Mouse (Mus musculus): ENCODE results near the gene Smad3.

The Smad3 gene

GRCm38 (mm10) chr9:63718735-63719358 is 38.9 kb downstream of the Smad3 start:
- no peak for DNase-seq

- DNase-seq: no peak
Observed at GRCm38 (mm10) chr9:63718170-63718569, 39.6 kb downstream of the Smad3 start.

- DNase-seq: no peak
Observed at GRCm38 (mm10) chr9:63717474-63718005, 40.3 kb downstream of the Smad3 start.

- DNase-seq: no peak
Observed at GRCm38 (mm10) chr9:63716150-63717138, 41.4 kb downstream of the Smad3 start.

- DNase-seq: no peak
Observed at GRCm38 (mm10) chr9:63714572-63714971, 43.2 kb downstream of the Smad3 start.

- DNase-seq: peak; percentile 35
Observed at GRCm38 (mm10) chr9:63712838-63713237, 45.0 kb downstream of the Smad3 start.

GRCm38 (mm10) chr9:63711580-63712230 is 46.1 kb downstream of the Smad3 start:
- DNase-seq: no peak

- no peak for DNase-seq
Observed at GRCm38 (mm10) chr9:63709857-63710256, 47.9 kb downstream of the Smad3 start.

GRCm38 (mm10) chr9:63709266-63709665 is 48.5 kb downstream of the Smad3 start:
- no peak for DNase-seq

- DNase-seq: no peak
Observed at GRCm38 (mm10) chr9:63707816-63708588, 49.8 kb downstream of the Smad3 start.

GRCm38 (mm10) chr9:63706152-63706733 is 51.6 kb downstream of the Smad3 start:
- peak; percentile 53 for DNase-seq

GRCm38 (mm10) chr9:63704979-63705751 is 52.6 kb downstream of the Smad3 start:
- DNase-seq: no peak

GRCm38 (mm10) chr9:63704131-63704530 is 53.7 kb downstream of the Smad3 start:
- no peak for DNase-seq

GRCm38 (mm10) chr9:63703236-63703785 is 54.5 kb downstream of the Smad3 start:
- DNase-seq: no peak

GRCm38 (mm10) chr9:63702502-63703013 is 55.2 kb downstream of the Smad3 start:
- DNase-seq: no peak

GRCm38 (mm10) chr9:63701957-63702309 is 55.9 kb downstream of the Smad3 start:
- no peak for DNase-seq

- no peak for DNase-seq
Observed at GRCm38 (mm10) chr9:63701258-63701956, 56.4 kb downstream of the Smad3 start.

- DNase-seq: peak; percentile 36
Observed at GRCm38 (mm10) chr9:63699145-63699544, 58.6 kb downstream of the Smad3 start.

- no peak for DNase-seq
Observed at GRCm38 (mm10) chr9:63698320-63699045, 59.3 kb downstream of the Smad3 start.
